Mouse (Mus musculus) lung, postnatal 0 days (tissue): Measurements from ENCODE around the gene Gal3st4.

ENCODE experiments used
- CTCF ChIP-seq: IDR thresholded peaks from 2 replicates; pipeline ENCODE4 v1.5.1; 2016; ENCODE audit warnings: antibody characterized with exemption, mild to moderate bottlenecking
- EP300 ChIP-seq: IDR thresholded peaks from 2 replicates; pipeline ENCODE4 v1.6.1; 2016; ENCODE audit warnings: antibody characterized with exemption, mild to moderate bottlenecking, control low read depth

- TF ChIP-seq EP300 (no peak), CTCF (no peak)
Observed at GRCm38 (mm10) chr5:138263260-138264206, 9.1 kb downstream of the Gal3st4 start, which contains the start of gene BC037034.
